Mouse (Mus musculus) spleen, adult 2 months (tissue): ENCODE measurements at regions not wholly inside any gene's neighbourhood (a gene's known extent, or its start where the extent isn't known, plus 50 kb on each side); places are given as distances from the start of the nearest gene placed in this dataset.

Experiments used
- DNase-seq, 2 experiments: peaks; one replicate each; pipeline versions ENCODE4 v3.0.0 to v3.0.0-alpha.2; 2012 to 2021; ENCODE audit warnings: low spot score in 2 of 2, low read depth in 1 of 2
- H3K27ac ChIP-seq: fragments of 200-500 bp; 2 replicates; pipeline ENCODE4 v1.5.1; 2012; ENCODE audit warnings: low read length, inconsistent platforms; ENCODE audit not compliant: insufficient read depth
- H3K27me3 ChIP-seq: fragments of 200-500 bp; 2 replicates; pipeline ENCODE4 v1.6.1; 2012; ENCODE audit warnings: mild to moderate bottlenecking, moderate library complexity, low read length, inconsistent platforms; ENCODE audit not compliant: control insufficient read depth, insufficient read depth
- H3K36me3 ChIP-seq: fragments of 200-500 bp; 2 replicates; pipeline ENCODE4 v1.6.1; 2012; ENCODE audit warnings: mild to moderate bottlenecking, low read length, inconsistent platforms; ENCODE audit not compliant: control insufficient read depth, insufficient read depth
- H3K4me1 ChIP-seq: fragments of 200-500 bp; 2 replicates; pipeline ENCODE4 v1.6.1; 2011; ENCODE audit warnings: inconsistent platforms; ENCODE audit not compliant: control insufficient read depth, insufficient read depth, insufficient read length
- H3K4me3 ChIP-seq: fragments of 200-500 bp; 2 replicates; pipeline ENCODE4 v1.5.1; 2011; ENCODE audit warnings: mild to moderate bottlenecking, inconsistent platforms; ENCODE audit not compliant: insufficient read depth, insufficient read length; ENCODE audit errors: extremely low read depth
- CTCF ChIP-seq: fragments of 200-500 bp; IDR thresholded peaks from 2 replicates; pipeline ENCODE4 v1.5.1; 2011; ENCODE audit warnings: mild to moderate bottlenecking, inconsistent platforms; ENCODE audit not compliant: insufficient read depth, insufficient read length, insufficient replicate concordance; ENCODE audit errors: extremely low read depth
- POLR2A ChIP-seq: fragments of 200-500 bp; IDR thresholded peaks from 2 replicates; pipeline ENCODE4 v1.6.1; 2011; ENCODE audit warnings: low read depth, low read length, inconsistent platforms
- WGBS: fragments of 180-500 bp; shearing (Covaris S2); methylation state at CpG from one replicate; pipeline ENCODE4 v1.1.7; 2018; 5-methylcytosine and 5-hydroxymethylcytosine counted together

- no peak for TF ChIP-seq CTCF
- no peak for TF ChIP-seq POLR2A
- Histone ChIP-seq H3K4me3 (no peak overlapping the region), H3K36me3 (no peaks in the 10 kb centered on the region), H3K4me1 (no peaks in the 10 kb centered on the region), H3K27ac (no peak overlapping the region), H3K27me3 (no peaks in the 10 kb centered on the region)
- 78% methylated on average over 3 of the region's 3 CpGs for WGBS
- DNase-seq, result no peak
These were observed 146.6 kb downstream of the Ptpn20 start for GRCm38 (mm10) chr14:33735653-33736052.

- Histone ChIP-seq H3K27ac (no peak overlapping the region), H3K36me3 (no peaks in the 10 kb centered on the region), H3K4me1 (no peaks in the 10 kb centered on the region), H3K4me3 (no peak overlapping the region), H3K27me3 (no peaks in the 10 kb centered on the region)
- TF ChIP-seq POLR2A (no peak), CTCF (no peak)
- 83% methylated on average over 4 of the region's 4 CpGs for WGBS
- DNase-seq, result no peak
These were observed 157.2 kb downstream of the Ptpn20 start for GRCm38 (mm10) chr14:33746181-33746580.

- WGBS, result 79% methylated on average over 7 of the region's 7 CpGs
- TF ChIP-seq POLR2A (no peak), CTCF (no peak)
- H3K27ac ChIP-seq, result no peak overlapping the region
- H3K4me3 ChIP-seq, result no peak overlapping the region
- H3K27me3 ChIP-seq, result no peaks in the 10 kb centered on the region
- no peaks in the 10 kb centered on the region for H3K36me3 ChIP-seq
- no peak for DNase-seq
- no peaks in the 10 kb centered on the region for H3K4me1 ChIP-seq
These were observed 163.7 kb upstream of the Gdf10 start for GRCm38 (mm10) chr14:33759656-33760055.

- Histone ChIP-seq H3K27me3 (no peaks in the 10 kb centered on the region), H3K4me3 (no peak overlapping the region), H3K36me3 (no peaks in the 10 kb centered on the region), H3K27ac (no peak overlapping the region), H3K4me1 (no peaks in the 10 kb centered on the region)
- TF ChIP-seq POLR2A (no peak), CTCF (no peak)
- 84% methylated on average over 3 of the region's 3 CpGs for WGBS
- no peak for DNase-seq
These were observed 159.7 kb upstream of the Gdf10 start for GRCm38 (mm10) chr14:33763641-33764046.

- DNase-seq, result no peak
- Histone ChIP-seq H3K4me3 (no peak overlapping the region), H3K27me3 (no peaks in the 10 kb centered on the region), H3K36me3 (no peaks in the 10 kb centered on the region), H3K27ac (no peak overlapping the region), H3K4me1 (no peaks in the 10 kb centered on the region)
- 48% methylated on average over 1 of the region's 1 CpGs for WGBS
- no peak for TF ChIP-seq CTCF
- no peak for TF ChIP-seq POLR2A
These were observed 157.6 kb upstream of the Gdf10 start for GRCm38 (mm10) chr14:33765767-33766166.

- Histone ChIP-seq H3K36me3 (no peaks in the 10 kb centered on the region), H3K27me3 (no peaks in the 10 kb centered on the region), H3K4me1 (no peaks in the 10 kb centered on the region), H3K27ac (no peak overlapping the region), H3K4me3 (no peak overlapping the region)
- no peak for DNase-seq
- WGBS, result 77% methylated on average over 3 of the region's 3 CpGs
- no peak for TF ChIP-seq CTCF
- TF ChIP-seq POLR2A, result no peak
These were observed 151.0 kb upstream of the Gdf10 start for GRCm38 (mm10) chr14:33772374-33772773.

GRCm38 (mm10) chr14:33789556-33789955, 133.8 kb upstream of the Gdf10 start:
- no peak for DNase-seq
- no peaks in the 10 kb centered on the region for H3K27me3 ChIP-seq
- WGBS, result 47% methylated on average over 2 of the region's 2 CpGs
- no peaks in the 10 kb centered on the region for H3K36me3 ChIP-seq
- no peak for TF ChIP-seq CTCF
- TF ChIP-seq POLR2A, result no peak
- no peak overlapping the region for H3K4me3 ChIP-seq
- no peak overlapping the region for H3K27ac ChIP-seq
- H3K4me1 ChIP-seq, result no peaks in the 10 kb centered on the region

- Histone ChIP-seq H3K27me3 (no peaks in the 10 kb centered on the region), H3K4me1 (no peaks in the 10 kb centered on the region), H3K4me3 (no peak overlapping the region), H3K36me3 (no peaks in the 10 kb centered on the region), H3K27ac (no peak overlapping the region)
- DNase-seq, result no peak
- 83% methylated on average over 3 of the region's 3 CpGs for WGBS
- TF ChIP-seq POLR2A (no peak), CTCF (no peak)
These were observed 129.1 kb upstream of the Gdf10 start for GRCm38 (mm10) chr14:33794262-33794661.
